Mouse (Mus musculus) C2C12 (cell line): ENCODE measurements around the gene Alox5.
A peak's percentile ranks its signal among the peaks of the same experiment; 100 is the strongest.

Experiments used
- CTCF ChIP-seq: IDR thresholded peaks from one replicate; pipeline ENCODE4 v1.5.1; 2011; ENCODE audit not compliant: control insufficient read depth, insufficient read depth, insufficient read length
- MYOD1 ChIP-seq: IDR thresholded peaks from one replicate; pipeline ENCODE4 v1.6.1; 2011; ENCODE audit warnings: low read depth; ENCODE audit not compliant: control insufficient read depth, insufficient read length

DNA sequence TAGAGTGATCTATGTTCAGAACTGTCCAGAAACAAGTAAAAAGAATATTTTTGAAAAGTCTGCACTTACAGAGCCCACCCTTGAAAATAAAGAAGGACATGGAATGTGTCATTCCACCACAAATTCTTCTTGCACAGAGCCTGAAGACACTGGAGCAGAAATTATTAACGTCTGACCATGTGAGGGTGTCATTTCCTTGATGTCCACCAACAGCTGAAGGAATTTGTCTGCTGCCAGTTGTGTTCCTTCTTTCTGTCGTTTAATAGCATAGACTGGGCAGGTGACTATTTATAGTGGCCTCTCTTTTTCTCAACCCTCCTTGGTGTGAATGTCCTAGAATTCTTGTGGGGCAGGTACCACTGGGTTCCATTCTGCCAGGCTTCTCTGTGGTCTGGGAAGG is 54.8 kb downstream of the Alox5 start:
- TF ChIP-seq CTCF (no peak), MYOD1 (peak; percentile 91)
